Mouse (Mus musculus) right cerebral cortex, postnatal 14 days (tissue): ENCODE measurements at regions not wholly inside any gene's neighbourhood (a gene's known extent, or its start where the extent isn't known, plus 50 kb on each side); places are given as distances from the start of the nearest gene placed in this dataset.

ENCODE experiments used
- DNase-seq: peaks from one replicate; pipeline ENCODE4 v3.0.0; 2022

DNA sequence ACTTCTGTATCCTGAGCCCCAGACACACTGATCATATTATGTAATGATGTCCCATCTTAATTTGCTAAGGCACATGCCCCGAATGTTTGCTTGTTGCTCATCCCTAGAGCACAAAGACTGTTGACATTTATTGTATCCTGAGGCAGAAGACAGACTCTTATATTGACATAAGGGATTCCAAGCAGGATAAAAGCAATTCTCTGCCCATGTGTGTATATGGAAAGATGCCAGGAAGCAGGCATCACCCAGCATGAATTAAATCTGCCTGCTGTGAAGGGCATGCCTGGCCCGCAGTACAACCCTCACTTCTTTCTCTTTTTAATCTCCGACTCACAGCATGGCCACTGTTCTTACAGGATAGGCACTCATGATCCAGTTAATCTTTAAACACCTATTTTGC is 125.3 kb downstream of the Usp46 start:
- no peak for DNase-seq

DNA sequence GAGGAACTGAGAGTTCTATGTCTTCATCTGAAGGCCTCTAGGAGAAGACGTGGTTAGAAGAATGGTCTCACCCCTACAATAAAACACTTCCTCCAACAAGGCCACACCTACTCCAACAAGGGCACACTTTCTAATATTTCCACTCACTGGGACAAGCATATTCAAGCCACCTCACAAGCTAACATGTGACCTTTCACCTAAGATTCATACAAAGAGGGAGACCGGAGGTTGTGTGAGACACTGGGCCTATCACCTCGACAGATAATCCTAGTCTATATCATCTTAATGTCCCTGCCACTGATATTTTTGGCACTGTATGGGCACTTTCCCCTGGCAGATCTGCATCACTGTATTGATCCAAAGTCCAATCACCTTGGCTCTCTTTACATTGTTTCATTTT is 122.6 kb downstream of the Usp46 start:
- DNase-seq = no peak

DNA sequence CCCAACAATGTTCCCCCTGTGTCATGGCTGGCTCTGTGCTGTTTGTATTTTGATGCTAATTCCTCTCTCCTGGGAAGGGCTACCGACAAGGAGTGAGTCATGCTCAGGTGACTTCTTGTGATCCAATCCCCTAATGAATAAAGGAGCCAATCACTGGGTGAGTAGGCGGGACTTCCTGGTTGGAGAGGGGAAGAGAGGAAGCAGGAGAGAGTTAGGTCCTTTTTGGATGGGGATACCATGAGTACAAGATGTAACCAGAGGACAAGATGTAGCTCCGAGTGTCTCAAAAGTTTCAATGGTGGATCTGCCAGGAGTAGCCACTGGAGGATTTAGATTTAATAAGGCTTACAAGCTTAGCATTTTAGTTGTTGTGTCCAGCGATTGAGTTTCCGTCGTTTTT is 122.1 kb downstream of the Usp46 start:
- DNase-seq = no peak

DNA sequence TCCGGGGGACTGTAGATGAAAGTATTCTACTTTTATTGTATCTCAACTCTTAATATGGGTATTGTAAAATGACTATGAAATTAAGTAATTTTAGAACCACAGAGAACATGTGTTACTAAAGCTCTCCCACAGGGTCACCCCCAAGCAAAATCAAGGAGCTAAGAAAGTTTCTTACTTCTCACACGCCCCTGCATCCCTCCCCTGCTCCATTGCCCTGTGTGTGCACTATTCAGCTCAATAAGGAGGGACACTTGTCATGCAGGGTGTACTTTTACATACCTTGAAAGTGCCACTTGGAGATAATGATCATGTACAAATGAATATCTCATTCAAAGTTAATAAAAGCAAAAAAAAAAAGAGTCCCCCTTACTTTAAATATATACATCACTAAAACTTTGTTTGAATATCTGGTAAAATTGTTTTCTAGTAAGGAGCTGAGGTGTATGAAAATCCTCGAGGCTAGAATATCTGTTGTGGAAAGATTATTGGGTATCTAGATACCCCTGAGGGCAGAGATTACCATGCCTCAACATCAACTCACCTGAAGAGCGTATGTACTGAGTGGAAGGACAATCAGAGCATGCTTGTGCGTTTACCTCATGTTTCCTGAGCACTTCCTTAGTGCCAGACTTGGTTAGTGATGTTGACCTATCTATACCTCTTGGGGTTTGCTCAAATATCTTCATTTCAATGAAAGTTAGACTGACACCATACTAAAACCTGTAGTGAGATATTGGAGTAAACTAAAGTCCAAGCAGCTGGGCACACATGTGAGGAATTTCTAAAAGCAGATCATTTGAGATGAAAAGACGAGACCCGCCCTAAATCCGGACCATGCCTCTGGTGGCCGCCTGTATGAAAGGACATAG is 120.0 kb downstream of the Usp46 start:
- no peak for DNase-seq
